Mouse (Mus musculus): ENCODE measurements at regions not wholly inside any gene's neighbourhood (a gene's known extent, or its start where the extent isn't known, plus 50 kb on each side); places are given as distances from the start of the nearest gene placed in this dataset.

DNA sequence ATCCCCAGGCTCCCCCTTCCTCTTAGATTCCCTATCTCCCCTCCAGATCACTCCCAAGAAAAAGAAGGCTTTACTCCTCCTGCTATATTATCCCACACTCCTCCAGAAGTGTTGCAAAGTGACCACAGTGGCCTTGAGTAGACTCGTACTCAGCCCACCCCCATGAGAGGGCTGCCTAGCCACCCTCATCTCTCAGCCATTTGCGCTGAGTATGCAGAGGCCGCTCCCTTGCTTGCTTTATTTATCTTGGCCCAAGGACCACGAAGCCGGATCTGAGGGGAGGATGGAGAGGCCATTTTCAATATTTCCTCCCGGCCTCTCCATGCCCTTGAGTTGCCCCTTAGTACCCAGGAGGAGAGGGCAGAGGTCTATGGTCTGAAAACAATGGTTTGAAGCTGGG lies 151.9 kb downstream of the Pja1 start:
- TF ChIP-seq CTCF (IDR thresholded peaks at IDR 0.05; ENCODE audit: low read depth, low read length) = no peak
- no peak for TF ChIP-seq EP300 (IDR thresholded peaks at IDR 0.05; ENCODE audit: insufficient read depth, low read depth, low read length)
- TF ChIP-seq POLR2A (IDR thresholded peaks at IDR 0.05; ENCODE audit: insufficient read depth, low read length) = no peak
